Mouse (Mus musculus) cerebellum, adult (tissue): ENCODE measurements around the gene Itga3.
A peak's percentile ranks its signal among the peaks of the same experiment; 100 is the strongest.

Experiments used
- ATAC-seq: cut with Nextera tagmentation; 2 replicates; pipeline ENCODE4 v1.9.2; 2017; ENCODE audit warnings: mild to moderate bottlenecking, moderate library complexity, mixed read lengths; ENCODE audit not compliant: insufficient number of reproducible peaks, low FRiP score, low TSS enrichment

Itga3 gene

DNA sequence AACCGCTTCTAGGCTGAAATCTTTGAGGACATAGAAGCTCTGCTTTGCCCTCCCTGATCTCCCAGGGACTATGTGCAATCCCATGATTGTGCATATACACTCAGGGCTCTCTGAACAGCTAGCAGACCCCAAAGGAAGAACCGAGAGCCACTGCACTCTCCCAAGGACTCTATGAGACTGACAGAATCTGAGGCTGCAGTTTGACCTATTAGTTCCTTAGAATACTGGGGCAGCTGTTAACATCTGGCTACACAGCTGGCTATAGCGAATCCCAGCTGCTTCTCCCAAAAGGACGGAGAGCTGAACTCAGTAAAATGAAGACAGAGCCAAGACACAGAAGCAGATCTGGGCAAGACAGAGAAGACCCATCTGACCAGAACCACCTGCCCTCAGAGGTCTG, 2.8 kb downstream of the Itga3 start:
- ATAC-seq = no peak

DNA sequence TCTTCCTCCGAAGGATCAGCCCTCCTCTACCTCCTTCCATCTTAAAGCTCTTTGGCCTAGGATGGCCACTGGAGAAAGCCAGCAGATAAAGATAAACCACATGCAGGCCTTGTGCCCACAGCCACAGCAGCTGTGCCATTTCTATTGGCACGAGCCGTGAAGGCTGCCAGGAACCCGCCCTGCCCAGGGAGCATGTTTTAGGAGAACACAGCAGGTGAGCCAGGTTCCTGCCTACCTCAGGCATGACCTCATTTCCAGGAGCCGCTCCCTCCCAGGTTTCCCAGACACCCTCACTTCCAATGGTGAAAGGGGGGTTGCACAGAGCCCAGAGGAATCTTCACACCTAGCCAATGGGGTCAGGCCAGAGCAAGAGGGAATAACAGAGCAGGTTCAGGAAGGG, 3.8 kb downstream of the Itga3 start:
- ATAC-seq = 0 out of 2 replicates have a peak, but pooled peaks have one; percentile 49

DNA sequence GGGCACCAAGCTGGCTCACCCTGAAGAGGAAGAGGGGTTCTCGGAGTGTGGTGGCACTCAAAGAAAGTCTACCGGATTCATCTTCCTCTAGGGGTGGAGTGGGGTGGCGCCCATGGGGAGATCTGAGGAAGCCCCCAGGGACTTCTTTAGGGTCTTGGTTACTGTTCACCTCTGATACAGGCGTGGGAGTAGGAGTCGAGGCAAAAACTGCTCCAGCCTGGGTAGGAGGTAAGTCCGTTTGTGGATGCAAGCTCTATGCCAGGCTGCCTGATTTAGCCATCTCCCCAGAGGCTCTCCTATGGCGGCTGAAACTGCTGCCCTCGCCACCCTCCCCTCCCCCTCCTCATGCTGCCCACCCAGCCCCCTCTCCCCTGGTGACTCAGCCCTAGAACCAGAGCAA, 4.5 kb downstream of the Itga3 start:
- ATAC-seq = no peak

DNA sequence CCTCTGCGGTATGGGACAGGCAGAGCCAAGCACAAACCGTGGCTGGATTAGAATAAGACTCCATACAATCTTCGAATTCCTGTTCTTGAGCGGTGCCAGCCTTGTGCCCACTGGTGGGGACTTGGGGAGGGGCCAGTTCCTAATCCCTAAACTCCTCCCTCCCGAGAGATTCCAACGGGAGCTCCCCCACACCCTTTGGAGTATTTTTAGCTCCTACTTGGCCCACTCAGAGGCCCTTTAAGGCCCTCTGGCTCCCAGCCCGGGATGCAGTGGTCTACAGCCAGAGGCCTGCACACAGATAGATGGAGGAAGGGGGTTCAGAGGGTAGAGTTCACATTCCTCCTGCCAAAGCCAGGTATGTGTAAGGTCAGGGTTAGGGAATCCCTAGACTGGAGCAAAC, 5.3 kb downstream of the Itga3 start:
- no peak for ATAC-seq

DNA sequence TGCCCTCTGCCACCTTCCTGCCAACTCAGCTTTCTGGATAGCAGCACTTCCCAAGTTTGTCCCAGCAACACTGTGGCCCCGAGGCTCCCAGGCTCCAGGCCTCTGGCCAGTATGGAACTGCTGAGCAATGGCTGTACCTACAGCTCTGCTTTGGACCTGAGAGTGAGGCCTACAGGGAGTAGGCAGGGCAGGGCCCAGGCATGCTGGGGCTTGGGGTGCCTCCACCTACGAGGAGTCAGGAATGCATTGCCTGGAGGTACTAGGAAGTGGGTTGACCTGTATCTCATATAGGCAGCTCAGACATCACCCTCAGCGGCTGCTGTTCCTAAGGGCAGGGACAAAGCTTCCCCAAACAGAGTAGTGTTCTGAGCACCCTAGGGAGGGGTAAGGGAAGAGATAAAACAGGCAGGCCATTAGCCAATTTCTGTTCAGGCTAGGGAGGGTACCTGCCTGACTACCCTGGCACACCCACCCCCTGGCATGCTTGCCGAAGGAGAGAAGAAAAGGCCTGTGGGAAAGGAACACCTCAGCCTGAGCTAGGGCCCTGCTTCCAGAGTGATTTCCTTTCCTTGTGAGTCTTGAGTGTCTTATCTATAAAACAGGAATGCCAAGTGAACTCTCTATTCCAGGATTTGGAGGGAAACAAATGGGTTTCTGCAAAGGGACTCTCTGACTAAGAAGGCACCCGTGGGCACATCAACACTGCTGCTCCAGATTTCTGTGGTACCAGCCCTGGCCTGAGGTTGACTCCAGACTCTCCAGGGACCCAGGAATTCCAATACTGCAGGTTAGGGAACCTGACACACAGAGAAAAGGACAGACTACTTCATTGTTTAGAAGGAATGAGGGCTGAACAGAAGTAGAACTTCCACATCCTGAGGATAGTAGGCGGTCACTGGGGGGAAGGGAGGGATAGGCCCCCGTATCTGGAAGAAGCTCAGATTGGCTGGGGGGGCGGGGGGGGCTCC, 6.2 kb downstream of the Itga3 start:
- ATAC-seq = no peak

DNA sequence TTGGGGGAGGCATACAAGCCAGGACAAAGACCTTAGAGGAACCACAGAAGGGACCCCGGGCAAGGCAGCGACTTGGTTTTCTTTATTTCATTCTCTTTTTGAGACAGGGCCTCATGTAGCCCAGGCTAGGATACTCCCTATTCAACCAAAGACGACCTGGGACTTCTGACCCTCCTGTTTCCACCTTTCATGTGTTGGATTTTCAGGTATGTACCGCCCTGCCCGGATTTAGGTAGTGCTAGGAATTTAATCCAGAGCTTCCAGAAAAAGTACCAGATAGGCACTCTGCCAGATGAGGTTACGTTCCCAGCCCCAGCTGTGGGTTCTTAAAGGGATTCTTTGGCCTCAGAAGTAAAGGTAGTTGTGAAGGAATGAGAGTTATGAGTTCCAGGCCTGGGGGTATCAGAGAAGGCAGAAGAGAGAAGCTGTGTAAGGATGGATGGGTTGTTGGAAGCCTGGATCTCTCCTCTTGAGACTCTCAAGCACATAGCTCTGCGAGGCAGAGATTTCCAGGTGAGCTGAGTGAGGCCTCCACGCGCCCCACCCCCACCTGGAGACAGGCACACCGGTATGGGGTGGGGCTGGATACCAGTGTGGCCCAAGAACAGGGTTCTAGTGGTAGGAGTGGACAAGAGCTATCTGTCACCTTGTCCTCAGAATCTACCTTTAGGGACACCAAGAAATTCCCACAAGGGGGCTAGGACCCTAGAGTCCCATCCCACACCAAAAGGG, 7.2 kb downstream of the Itga3 start:
- ATAC-seq = no peak

DNA sequence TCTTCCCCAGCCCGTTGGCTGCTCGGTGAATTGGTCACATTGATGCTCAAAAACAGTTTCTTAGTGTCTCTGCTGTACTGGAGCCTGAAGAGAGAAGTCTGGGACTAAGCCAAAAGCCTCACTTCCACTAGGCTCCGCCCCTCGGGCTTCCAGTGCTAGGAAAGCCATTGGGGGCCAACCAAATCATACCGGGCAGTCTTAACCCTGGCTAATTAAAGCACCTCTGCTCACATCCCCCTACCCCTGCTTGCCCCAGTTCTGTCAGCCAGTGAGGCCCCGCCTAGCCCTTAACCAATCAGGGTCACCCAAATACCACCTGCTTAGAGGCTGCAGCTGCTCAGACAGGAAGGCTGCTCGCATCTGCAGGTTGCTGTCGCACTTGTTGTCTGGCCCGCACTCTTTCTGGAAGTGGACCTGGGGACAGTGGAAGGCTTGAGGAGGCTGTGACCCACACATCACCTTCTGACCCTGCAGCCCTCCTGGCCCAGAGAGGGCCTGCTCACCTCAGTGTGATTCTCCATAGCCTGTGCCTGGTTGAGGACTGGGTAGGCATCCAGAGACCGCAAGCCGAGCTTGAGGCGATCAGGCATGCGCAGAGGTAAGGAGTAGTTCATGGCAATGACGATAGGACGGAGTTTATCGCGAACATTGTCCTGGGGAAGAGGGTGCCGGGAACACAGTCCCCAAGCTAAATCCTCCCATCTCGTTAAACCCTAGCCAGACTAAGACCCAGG, 19.7 kb downstream of the Itga3 start:
- ATAC-seq = no peak

DNA sequence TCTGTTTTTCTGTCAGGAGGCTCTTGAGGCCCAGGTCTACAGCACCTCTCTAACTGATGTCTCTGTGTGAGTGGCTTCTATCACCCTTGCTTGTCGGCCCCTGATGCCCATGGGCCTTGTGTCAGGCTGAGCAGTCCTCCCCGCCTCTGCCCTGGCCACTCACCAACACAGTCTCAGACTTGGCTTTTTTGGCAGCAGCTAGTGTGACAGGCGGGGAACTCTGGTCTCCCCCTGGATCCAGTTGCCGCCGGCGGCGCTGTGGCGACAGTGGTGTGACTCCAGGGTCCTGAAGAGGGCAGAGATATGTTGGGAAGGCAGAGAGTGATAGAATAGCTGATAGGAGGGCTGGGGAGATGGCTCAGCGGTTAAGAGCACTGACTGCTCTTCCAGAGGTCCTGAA, 23.5 kb downstream of the Itga3 start:
- no peak for ATAC-seq

DNA sequence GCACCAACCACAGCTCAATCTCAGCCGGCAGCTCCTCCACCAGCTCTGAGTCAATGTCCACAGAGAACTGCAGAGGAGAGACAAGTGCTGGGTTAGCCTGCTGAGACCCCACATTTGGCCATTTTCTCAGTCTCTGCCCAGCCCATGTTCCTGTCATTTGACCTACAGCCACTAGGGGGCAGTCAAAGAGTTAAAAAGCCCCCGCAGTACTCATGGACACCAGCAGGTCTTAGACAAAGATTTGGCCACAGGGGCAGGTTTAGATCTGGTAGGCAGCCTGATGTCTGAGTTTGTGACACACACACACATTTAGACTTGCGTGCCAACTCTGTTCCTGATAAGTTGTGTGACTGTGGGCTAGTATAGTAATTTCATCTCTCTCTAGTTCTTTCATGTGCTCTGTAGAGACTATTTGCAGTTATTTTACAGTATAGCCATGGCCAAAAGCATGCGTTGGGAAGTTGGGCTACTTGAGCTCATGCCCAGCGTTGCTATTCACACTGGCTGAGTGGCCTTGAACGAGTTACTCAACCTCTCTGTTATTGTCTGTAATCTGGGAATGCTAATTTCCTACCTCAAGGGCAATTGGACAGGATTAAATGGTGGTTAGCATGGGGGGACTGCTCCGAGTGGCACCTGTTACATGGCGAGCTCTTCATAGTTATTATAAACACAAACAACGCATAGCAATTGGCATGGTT, 29.5 kb downstream of the Itga3 start:
- 0 out of 2 replicates have a peak, but pooled peaks have one; percentile 56 for ATAC-seq

DNA sequence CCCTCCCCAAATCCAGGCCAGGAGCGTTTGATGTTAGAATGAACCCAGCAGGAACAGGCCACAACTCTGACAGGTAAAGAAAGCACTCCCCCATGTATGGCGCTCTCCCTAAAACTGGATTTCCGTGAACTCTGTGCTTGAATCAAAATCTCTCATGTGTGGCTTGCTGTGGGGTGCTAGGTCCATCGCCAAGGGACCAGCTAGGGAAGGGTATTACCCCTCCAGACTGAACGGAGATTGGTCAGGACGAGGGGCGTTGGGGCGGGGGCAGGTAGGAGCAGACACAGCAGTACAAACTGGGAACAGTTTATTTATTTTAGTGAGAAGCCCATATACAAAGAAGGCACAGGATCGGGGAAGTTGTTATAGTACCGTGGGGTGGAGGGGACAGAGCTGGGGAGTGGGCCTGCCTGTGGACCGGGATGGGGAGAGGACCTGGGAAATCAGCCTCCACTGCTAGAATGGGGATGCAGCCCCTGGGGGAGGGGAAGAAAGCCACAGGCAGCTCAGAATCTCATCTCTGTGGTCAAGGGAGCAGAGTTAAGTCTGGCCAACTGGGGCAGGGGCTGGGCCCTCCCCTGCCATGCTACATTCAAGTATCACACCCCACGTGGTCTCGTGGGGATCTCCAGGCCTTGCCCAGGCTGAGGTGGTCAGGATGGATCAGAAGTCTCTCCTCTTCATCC, 32.3 kb downstream of the Itga3 start:
- ATAC-seq = no peak

DNA sequence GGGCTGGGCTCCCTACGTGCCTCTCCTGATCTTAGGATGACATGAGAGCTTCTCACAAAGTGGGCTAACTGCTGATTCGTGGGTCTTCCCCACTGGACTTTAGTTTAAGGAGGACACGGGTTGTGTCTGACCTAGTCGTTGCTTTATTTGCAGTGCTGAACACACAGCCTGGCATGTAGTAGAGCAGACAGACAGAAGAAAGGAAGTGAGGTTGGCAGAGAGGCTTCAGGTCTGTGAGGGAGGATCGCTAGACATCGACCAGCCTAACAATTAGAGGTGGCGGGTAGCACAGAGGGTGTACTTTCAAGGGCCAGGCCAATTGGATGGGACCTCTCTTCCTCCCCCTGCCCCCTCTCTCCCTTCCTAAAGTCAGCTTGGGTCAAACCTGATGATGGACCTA, 33.0 kb downstream of the Itga3 start:
- no peak for ATAC-seq

DNA sequence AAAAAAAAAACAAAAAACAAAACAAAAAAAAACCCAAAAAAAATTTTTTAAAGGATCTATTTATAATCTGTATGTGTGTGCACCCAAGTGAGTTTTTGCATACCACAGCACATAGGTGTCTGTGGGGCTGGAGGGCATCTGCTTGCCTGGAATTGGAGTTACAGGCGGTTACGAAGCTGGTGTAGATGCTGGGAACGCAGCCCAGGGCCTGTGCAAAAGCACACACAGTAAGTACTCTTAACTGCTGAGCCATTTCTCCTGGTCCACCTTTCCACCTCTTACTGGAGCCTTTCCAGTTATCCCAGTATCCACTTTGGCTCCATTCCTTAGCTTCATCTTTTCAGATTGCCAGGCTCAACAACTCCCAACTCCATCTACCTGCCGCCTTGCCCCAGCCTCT, 33.5 kb downstream of the Itga3 start:
- ATAC-seq = no peak

DNA sequence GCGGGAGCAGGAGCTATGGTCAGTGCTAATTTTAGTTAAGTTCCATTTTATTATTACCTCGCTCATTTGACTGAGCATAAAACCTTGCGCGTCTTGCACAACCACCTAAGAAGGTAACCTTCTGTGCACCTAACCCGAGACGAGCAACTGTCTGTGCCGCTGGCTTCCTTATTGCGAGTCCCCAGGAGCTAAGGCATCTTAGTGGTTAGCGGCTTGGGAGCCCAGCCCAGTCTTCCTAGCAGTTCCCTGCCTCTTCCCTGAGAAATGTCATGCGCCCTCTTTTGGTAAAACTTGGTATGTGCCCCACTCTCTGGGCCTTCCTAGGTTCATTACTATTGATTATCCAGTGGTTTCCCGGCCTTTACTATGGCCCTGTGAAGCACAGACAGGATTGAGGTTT, 34.5 kb downstream of the Itga3 start:
- peak; percentile 36; the same call in 1 of the 2 replicates for ATAC-seq

DNA sequence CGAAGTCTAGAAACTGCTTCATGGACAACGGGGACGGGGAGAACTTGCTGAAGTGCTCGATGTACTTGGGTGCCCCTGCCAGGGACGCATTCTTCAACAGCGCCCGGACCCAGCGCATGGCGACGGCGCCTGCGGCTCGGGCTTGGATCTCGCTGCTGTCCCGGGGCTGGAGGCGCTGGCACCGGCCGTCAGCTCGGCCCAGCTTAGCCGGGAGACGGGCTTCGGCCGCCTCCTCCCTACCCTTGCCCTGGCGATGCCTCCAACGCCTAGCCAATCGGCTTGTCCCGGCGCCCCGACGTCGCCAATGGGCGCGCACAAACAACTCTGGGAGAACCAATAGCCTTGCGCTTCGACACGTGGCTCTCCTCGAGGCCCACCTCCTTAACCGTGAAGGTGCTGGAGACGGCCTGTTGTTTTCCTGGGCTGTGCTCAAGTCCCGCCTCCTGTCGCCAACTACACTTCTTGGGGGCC, 35.4 kb downstream of the Itga3 start, which contains the start of gene Pdk2:
TSS of gene Pdk2 (minus strand) at position 216 of the 471 bp plus-strand sequence.
- ATAC-seq = peak; percentile 84

DNA sequence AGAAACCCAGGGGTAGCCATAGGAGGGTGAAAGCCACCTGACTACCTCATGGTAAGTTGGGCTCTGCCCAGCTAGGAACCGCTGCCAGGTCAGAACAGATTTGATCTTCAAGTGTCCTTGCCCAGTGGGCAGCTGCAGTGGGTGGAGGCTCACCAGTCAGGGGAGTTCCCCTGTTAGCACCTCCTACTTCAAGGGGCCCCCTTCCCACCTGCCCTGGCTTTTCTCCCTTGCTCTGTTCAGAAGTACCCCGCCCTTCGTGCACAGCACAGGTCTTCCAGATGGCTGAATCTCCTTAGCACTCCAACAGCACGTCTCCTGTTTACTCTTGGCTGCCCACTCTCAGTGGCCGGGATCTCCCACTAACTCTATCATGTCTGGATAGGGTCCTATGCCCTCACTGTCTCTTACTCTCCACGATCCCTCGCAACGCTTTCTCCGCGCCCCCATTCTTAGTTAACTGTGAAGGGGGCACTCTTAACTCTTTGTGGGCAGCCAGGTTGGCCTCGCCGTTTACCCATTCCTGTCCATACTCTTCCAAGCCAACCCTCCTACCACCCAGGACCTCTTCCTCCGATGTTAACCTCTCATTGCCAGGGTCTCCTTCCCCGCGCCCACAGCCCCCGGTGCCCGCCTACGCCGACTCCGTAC, 36.0 kb downstream of the Itga3 start:
- ATAC-seq = peak; percentile 8; the same call in 1 of the 2 replicates

DNA sequence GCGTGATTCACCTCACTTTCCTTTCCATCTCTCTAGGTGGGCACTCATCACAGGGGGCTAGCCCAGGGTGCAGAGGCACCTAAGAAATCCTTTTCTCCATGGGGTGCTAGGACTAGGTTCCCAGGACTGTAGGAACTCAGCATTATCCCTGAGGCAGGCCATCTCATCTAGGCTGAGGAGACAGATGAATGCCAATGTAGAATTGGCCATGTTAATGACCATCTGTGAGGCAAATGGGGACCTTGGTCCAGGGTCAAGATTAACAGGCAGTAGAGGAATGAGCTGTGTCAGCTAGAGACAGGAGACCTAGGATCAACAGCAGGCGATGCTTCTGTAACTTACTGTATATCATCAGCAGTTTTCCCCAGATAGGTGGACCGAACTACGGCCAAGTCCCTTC, 36.8 kb downstream of the Itga3 start:
- ATAC-seq = peak; percentile 28; the same call in 1 of the 2 replicates

DNA sequence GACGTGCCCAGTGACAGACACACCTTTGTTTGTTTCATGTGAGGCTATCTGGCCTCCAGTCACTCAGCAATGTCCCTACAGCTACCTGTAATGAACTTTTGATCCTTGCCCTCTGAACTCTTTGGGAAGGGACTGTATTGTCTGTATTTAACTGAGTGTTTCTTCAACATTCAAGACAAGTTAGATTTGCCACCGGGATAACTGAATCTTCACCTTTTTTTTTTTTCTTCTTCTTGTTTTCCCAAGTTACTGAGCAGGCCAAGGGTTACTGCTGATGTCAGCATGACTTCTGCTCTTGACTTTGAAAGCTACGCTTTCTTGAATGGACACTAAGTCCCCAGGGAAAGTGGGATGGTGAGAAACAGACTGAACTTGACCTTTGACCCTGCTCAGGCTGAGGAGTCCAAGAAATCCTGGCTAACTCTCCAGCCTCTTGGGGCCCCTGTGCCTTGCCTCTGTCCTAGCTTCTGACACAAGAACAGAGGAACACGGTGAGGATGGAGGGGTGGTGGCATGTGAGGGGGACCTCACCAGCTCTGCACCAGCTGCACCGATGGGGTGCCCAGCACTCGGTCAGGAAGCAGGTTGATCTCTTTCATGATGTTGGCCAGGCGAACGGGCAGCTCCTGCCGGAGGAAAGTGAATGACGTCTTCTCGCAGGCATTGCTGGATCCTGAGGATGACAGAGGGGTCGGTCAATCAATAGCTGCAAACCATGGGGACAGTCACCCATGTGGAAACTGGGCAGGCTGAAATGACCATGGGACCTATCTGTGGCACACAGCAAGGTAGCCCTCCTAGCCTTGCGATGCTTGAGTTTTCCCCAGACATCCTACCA, 37.6 kb downstream of the Itga3 start:
- ATAC-seq = no peak
